Mouse (Mus musculus) liver, adult 2 months (tissue): ENCODE results near the gene Chst8. TPM values are rescaled to one million over a fixed set of nuclear protein-coding genes. Genes with fewer than 3 reads are reported as not detected.

Experiments used
- DNase-seq: peaks from one replicate; pipeline ENCODE4 v3.0.0-alpha.2; 2011; ENCODE audit warnings: low read depth, low spot score; ENCODE audit errors: extremely low read depth
- H3K27ac ChIP-seq: fragments of 200-500 bp; replicated peaks from 2 replicates; pipeline ENCODE4 v1.5.1; 2012; ENCODE audit warnings: low read depth, mild to moderate bottlenecking, control low read depth, inconsistent platforms, low read length; ENCODE audit not compliant: insufficient read depth
- H3K27me3 ChIP-seq: fragments of 200-500 bp; 2 replicates; pipeline ENCODE4 v1.6.1; 2012; ENCODE audit warnings: mild to moderate bottlenecking, moderate library complexity, low read length, inconsistent platforms; ENCODE audit not compliant: control insufficient read depth, insufficient read depth
- H3K36me3 ChIP-seq: fragments of 200-500 bp; 2 replicates; pipeline ENCODE4 v1.6.1; 2012; ENCODE audit warnings: low read length, inconsistent platforms; ENCODE audit not compliant: control insufficient read depth, insufficient read depth
- H3K4me1 ChIP-seq: fragments of 200-500 bp; 2 replicates; pipeline ENCODE4 v1.6.1; 2011; ENCODE audit warnings: low read length; ENCODE audit not compliant: control insufficient read depth, insufficient read depth
- H3K4me3 ChIP-seq: fragments of 200-500 bp; 2 replicates; pipeline ENCODE4 v1.5.1; 2011; ENCODE audit warnings: low read depth, mild to moderate bottlenecking, control low read depth, low read length, moderate library complexity; ENCODE audit not compliant: insufficient read depth
- H3K79me2 ChIP-seq: fragments of 200-500 bp; 2 replicates; pipeline ENCODE4 v1.6.1; 2012; ENCODE audit warnings: inconsistent platforms, mild to moderate bottlenecking, low read length, moderate library complexity; ENCODE audit not compliant: control insufficient read depth, insufficient read depth
- H3K9ac ChIP-seq: fragments of 200-500 bp; 2 replicates; pipeline ENCODE4 v1.6.1; 2012; ENCODE audit warnings: low read depth, mild to moderate bottlenecking, control low read depth, inconsistent platforms, low read length
- CTCF ChIP-seq: fragments of 200-500 bp; IDR thresholded peaks from 2 replicates; pipeline ENCODE4 v1.5.1; 2011; ENCODE audit warnings: low read depth, low read length, control low read depth
- POLR2A ChIP-seq: fragments of 200-500 bp; IDR thresholded peaks from 2 replicates; pipeline ENCODE4 v1.6.1; 2011; ENCODE audit warnings: low read length, control low read depth; ENCODE audit not compliant: insufficient read depth; ENCODE audit errors: extremely low read depth
- WGBS: fragments of 180-500 bp; shearing (Covaris S2); methylation state at CpG from one replicate; pipeline ENCODE4 v1.1.7; 2018; 5-methylcytosine and 5-hydroxymethylcytosine counted together
- polyA plus RNA-seq: library from polyadenylated mRNA; depleted of rRNA; stranded (reverse); fragments of >200 nt; gene quantifications from 2 replicates; pipeline ENCODE4 v1.2.3, GENCODE M21; 2012
- total RNA-seq: library from RNA; depleted of rRNA; stranded (reverse); fragments of >200 nt; gene quantifications from 2 replicates; pipeline ENCODE4 v1.2.3, GENCODE M21; 2014

Gene Chst8
- total and polyA plus RNA-seq, 2 experiments: 0.28 to 0.35 TPM

GRCm38 (mm10) chr7:34721650-34722048 is 90.9 kb downstream of the Chst8 start:
- WGBS: 36% methylated on average over 5 of the region's 5 CpGs
- no peak overlapping the region for H3K9ac ChIP-seq
- TF ChIP-seq POLR2A (no peak), CTCF (no peak)
- no peak for DNase-seq
- no peak overlapping the region for H3K27ac ChIP-seq
- H3K36me3 ChIP-seq: no peaks in the 10 kb centered on the region
- no peak overlapping the region for H3K4me3 ChIP-seq
- H3K27me3 ChIP-seq: no peaks in the 10 kb centered on the region
- no peaks in the 10 kb centered on the region for H3K79me2 ChIP-seq
- no peaks in the 10 kb centered on the region for H3K4me1 ChIP-seq

GRCm38 (mm10) chr7:34720882-34721649 is 91.4 kb downstream of the Chst8 start:
- Histone ChIP-seq H3K9ac (no peak overlapping the region), H3K27me3 (no peaks in the 10 kb centered on the region), H3K79me2 (no peaks in the 10 kb centered on the region), H3K4me3 (no peak overlapping the region), H3K4me1 (no peaks in the 10 kb centered on the region), H3K36me3 (no peaks in the 10 kb centered on the region), H3K27ac (no peak overlapping the region)
- no peak for DNase-seq
- 65% methylated on average over 5 of the region's 5 CpGs for WGBS
- no peak for TF ChIP-seq POLR2A
- no peak for TF ChIP-seq CTCF

- Histone ChIP-seq H3K36me3 (no peaks in the 10 kb centered on the region), H3K27ac (no peak overlapping the region), H3K27me3 (no peaks in the 10 kb centered on the region), H3K4me1 (no peaks in the 10 kb centered on the region), H3K79me2 (no peaks in the 10 kb centered on the region), H3K4me3 (no peak overlapping the region), H3K9ac (no peak overlapping the region)
- 35% methylated on average over 5 of the region's 5 CpGs for whole genome bisulfite sequencing
- peak; percentile 29 for DNase-seq
- TF ChIP-seq CTCF: peak; percentile 88
- no peak for TF ChIP-seq POLR2A
Measured at GRCm38 (mm10) chr7:34719599-34719998, 92.9 kb downstream of the Chst8 start.

GRCm38 (mm10) chr7:34718651-34719050 is 93.9 kb downstream of the Chst8 start:
- Histone ChIP-seq H3K4me1 (no peaks in the 10 kb centered on the region), H3K27me3 (no peaks in the 10 kb centered on the region), H3K9ac (no peak overlapping the region), H3K79me2 (no peaks in the 10 kb centered on the region), H3K27ac (no peak overlapping the region), H3K36me3 (no peaks in the 10 kb centered on the region), H3K4me3 (no peak overlapping the region)
- WGBS: 27% methylated on average over 9 of the region's 9 CpGs
- peak; percentile 6 for DNase-seq
- TF ChIP-seq POLR2A (no peak), CTCF (no peak)

GRCm38 (mm10) chr7:34717161-34717810 is 95.2 kb downstream of the Chst8 start:
- DNase-seq: no peak

More at GRCm38 (mm10) chr7:34717161-34717810, 95.2 kb downstream of the Chst8 start:
- H3K9ac ChIP-seq: no peak overlapping the region
- 61% methylated on average over 11 of the region's 11 CpGs for WGBS
- H3K27ac ChIP-seq: no peak overlapping the region
- TF ChIP-seq POLR2A: no peak
- no peak for TF ChIP-seq CTCF
- no peaks in the 10 kb centered on the region for H3K79me2 ChIP-seq
- H3K36me3 ChIP-seq: no peaks in the 10 kb centered on the region
- H3K27me3 ChIP-seq: no peaks in the 10 kb centered on the region
- H3K4me1 ChIP-seq: no peaks in the 10 kb centered on the region
- H3K4me3 ChIP-seq: no peak overlapping the region
